8 mouse cellular contexts compared by ENCODE assay signal in genomic region chr7:17026710-17027587, GRCm38 (mm10). TPM values are rescaled to one million over a fixed set of nuclear protein-coding genes. Genes with fewer than 3 reads are reported as not detected.
DNase-seq lines count a peak whose midpoint lies in the region; ATAC-seq and TF ChIP-seq lines count a peak whose summit lies in the region.

No protein-coding gene starts in this region.

- H3K4me3 ChIP-seq in spleen, adult 2 months (ENCODE audit: extremely low read depth, insufficient read depth, insufficient read length), result peak overlapping the region; percentile 97
- peak overlapping the region; percentile 79 for H3K4me3 ChIP-seq in erythroblast, embryonic 14.5 days (replicated peaks)
- H3K4me3 ChIP-seq in intestine, embryonic 16.5 days (ENCODE audit: low read length), result peak overlapping the region; percentile 90
- H3K4me3 ChIP-seq in stomach, embryonic 15.5 days (replicated peaks), result peak overlapping the region; percentile 76

- peak overlapping the region; percentile 77 for H3K4me2 ChIP-seq in intestine, embryonic 16.5 days (ENCODE audit: low read depth, low read length)
- peak overlapping the region; percentile 56 for H3K4me2 ChIP-seq in stomach, embryonic 15.5 days

- no peaks in the 10 kb centered on the region for H3K9me3 ChIP-seq in erythroblast, embryonic 14.5 days (ENCODE audit: control insufficient read depth, low read length)
- no peaks in the 10 kb centered on the region for H3K9me3 ChIP-seq in intestine, embryonic 16.5 days (ENCODE audit: control insufficient read depth, low read length)
- no peaks in the 10 kb centered on the region for H3K9me3 ChIP-seq in stomach, embryonic 15.5 days

- peak overlapping the region; percentile 87 for H3K27ac ChIP-seq in spleen, adult 2 months (ENCODE audit: insufficient read depth, low read length)
- peak overlapping the region; percentile 95 for H3K27ac ChIP-seq in intestine, embryonic 16.5 days (ENCODE audit: low read length)
- H3K27ac ChIP-seq in stomach, embryonic 15.5 days, result peak overlapping the region; percentile 93

- H3K9ac ChIP-seq in intestine, embryonic 16.5 days (ENCODE audit: low read depth, low read length), result peak overlapping the region; percentile 92
- peak overlapping the region; percentile 73 for H3K9ac ChIP-seq in stomach, embryonic 15.5 days

- H3K27me3 ChIP-seq in spleen, adult 2 months (ENCODE audit: control insufficient read depth, insufficient read depth, low read length), result no peaks in the 10 kb centered on the region
- no peaks in the 10 kb centered on the region for H3K27me3 ChIP-seq in erythroblast, embryonic 14.5 days (ENCODE audit: control insufficient read depth)
- no peaks in the 10 kb centered on the region for H3K27me3 ChIP-seq in intestine, embryonic 16.5 days (replicated peaks; ENCODE audit: control insufficient read depth, insufficient read depth, low read length)
- H3K27me3 ChIP-seq in stomach, embryonic 15.5 days (replicated peaks), result no peaks in the 10 kb centered on the region

- DNase-seq in adrenal gland, adult 8-10 months, result peak; percentile 68
- no peak for DNase-seq in adrenal gland, postnatal 10 days
- DNase-seq in spleen, adult 2 months (ENCODE audit: low read depth in 1 of 2, low spot score in 2 of 2), result peak; percentile 40 to 43
- DNase-seq in spleen, adult 18-20 months, result no peak
- DNase-seq in lung, postnatal 36 days, result peak; percentile 76

- peaks cover 6% of the 10 kb centered on the region for H3K36me3 ChIP-seq in spleen, adult 2 months (ENCODE audit: control insufficient read depth, insufficient read depth, low read length)
- peaks cover 61% of the 10 kb centered on the region for H3K36me3 ChIP-seq in erythroblast, embryonic 14.5 days (ENCODE audit: control insufficient read depth)
- peaks cover 9% of the 10 kb centered on the region for H3K36me3 ChIP-seq in intestine, embryonic 16.5 days (ENCODE audit: control insufficient read depth, insufficient read depth, low read length)
- H3K36me3 ChIP-seq in stomach, embryonic 15.5 days, result peaks cover 9% of the 10 kb centered on the region; the same call in 1 of the 2 replicates

- TF ChIP-seq CTCF in spleen, adult 2 months (IDR thresholded peaks at IDR 0.05; ENCODE audit: extremely low read depth, insufficient read depth, insufficient read length, insufficient replicate concordance), result no peak; the same call in 1 of the 2 replicates

- no peak for TF ChIP-seq POLR2A in spleen, adult 2 months (IDR thresholded peaks at IDR 0.05; ENCODE audit: low read depth, low read length)

- peaks cover 40% of the 10 kb centered on the region for H3K4me1 ChIP-seq in spleen, adult 2 months (ENCODE audit: control insufficient read depth, insufficient read depth, insufficient read length)
- H3K4me1 ChIP-seq in erythroblast, embryonic 14.5 days (ENCODE audit: control insufficient read depth), result peaks cover 67% of the 10 kb centered on the region
- peaks cover 41% of the 10 kb centered on the region for H3K4me1 ChIP-seq in intestine, embryonic 16.5 days (ENCODE audit: control insufficient read depth, insufficient read depth, low read length)
- peaks cover 29% of the 10 kb centered on the region for H3K4me1 ChIP-seq in stomach, embryonic 15.5 days

- ATAC-seq in intestine, embryonic 16.5 days, result peak; percentile 59
- ATAC-seq in stomach, embryonic 15.5 days (ENCODE audit: insufficient read depth, low FRiP score, low read depth), result peak; percentile 44

- 2% methylated on average over 24 of the region's 24 CpGs for WGBS in spleen, adult 2 months
- WGBS in intestine, embryonic 16.5 days, result 6% methylated on average over 24 of the region's 24 CpGs
- 5% methylated on average over 24 of the region's 24 CpGs for WGBS in stomach, embryonic 15.5 days

RNA-seq across cellular contexts. Expression of gene Ppp5c, which starts 0.8 kb away (rescaled TPM):
- total RNA-seq in adrenal gland, adult 8-10 months (2022), result 10 to 100 TPM; 74.7 to 96.9 (median 91.3) TPM
- total RNA-seq in adrenal gland, postnatal 10 days (2021), result 10 to 100 TPM; 81.5 to 90.1 TPM
- polyA plus RNA-seq in spleen, adult 2 months (2012; rRNA removed), result 212 and 265 TPM in 2 replicates
- 7.3 and 7.7 TPM in 2 replicates for polyA plus RNA-seq in erythroblast, embryonic 14.5 days (2012)
- polyA plus RNA-seq in intestine, embryonic 16.5 days (2015; fragmentation: Nextera tagmentation; extraction: Ambion mirVana), result 83.7 and 88.3 TPM in 2 replicates
- 92.9 and 95.7 TPM in 2 replicates for polyA plus RNA-seq in stomach, embryonic 15.5 days (2015; fragmentation: Nextera tagmentation; extraction: Ambion mirVana)

RNA-seq across cellular contexts. Expression of gene Ccdc8, which starts 34.4 kb away (rescaled TPM):
- 10 to 100 TPM; 22.0 to 47.8 (median 30.0) TPM for total RNA-seq in adrenal gland, adult 8-10 months (2022)
- 10 to 100 TPM; 16.2 to 21.2 TPM for total RNA-seq in adrenal gland, postnatal 10 days (2021)
- polyA plus RNA-seq in spleen, adult 2 months (2012; rRNA removed), result 2.0 and 2.2 TPM in 2 replicates
- 0.05 and 0.08 TPM in 2 replicates for polyA plus RNA-seq in erythroblast, embryonic 14.5 days (2012)
- polyA plus RNA-seq in intestine, embryonic 16.5 days (2015; fragmentation: Nextera tagmentation; extraction: Ambion mirVana), result 32.6 and 35.6 TPM in 2 replicates
- polyA plus RNA-seq in stomach, embryonic 15.5 days (2015; fragmentation: Nextera tagmentation; extraction: Ambion mirVana), result 29.4 and 33.3 TPM in 2 replicates

RNA-seq across cellular contexts. Expression of gene Hif3a, which starts 35.3 kb away (rescaled TPM):
- 1 to 10 TPM; 2.1 to 5.4 (median 3.7) TPM for total RNA-seq in adrenal gland, adult 8-10 months (2022)
- total RNA-seq in adrenal gland, postnatal 10 days (2021), result 1 to 10 TPM; 4.9 to 6.7 TPM
- 1.2 and 1.9 TPM in 2 replicates for polyA plus RNA-seq in spleen, adult 2 months (2012; rRNA removed)
- 7.8 and 8.0 TPM in 2 replicates for polyA plus RNA-seq in erythroblast, embryonic 14.5 days (2012)
- polyA plus RNA-seq in intestine, embryonic 16.5 days (2015; fragmentation: Nextera tagmentation; extraction: Ambion mirVana), result 72.7 and 87.8 TPM in 2 replicates
- polyA plus RNA-seq in stomach, embryonic 15.5 days (2015; fragmentation: Nextera tagmentation; extraction: Ambion mirVana), result 47.3 and 54.9 TPM in 2 replicates

RNA-seq across cellular contexts. Expression of gene Gm42372, which starts 44.1 kb away (rescaled TPM):
- 1 to 10 TPM; 2.3 to 3.1 (median 2.7) TPM for total RNA-seq in adrenal gland, adult 8-10 months (2022)
- total RNA-seq in adrenal gland, postnatal 10 days (2021), result 1 to 10 TPM; 1.3 to 1.8 TPM
- 0.40 and 0.42 TPM in 2 replicates for polyA plus RNA-seq in spleen, adult 2 months (2012; rRNA removed)
- polyA plus RNA-seq in erythroblast, embryonic 14.5 days (2012), result not detected in 2 replicates
- 0.23 and 0.32 TPM in 2 replicates for polyA plus RNA-seq in intestine, embryonic 16.5 days (2015; fragmentation: Nextera tagmentation; extraction: Ambion mirVana)
- 0.31 and 0.34 TPM in 2 replicates for polyA plus RNA-seq in stomach, embryonic 15.5 days (2015; fragmentation: Nextera tagmentation; extraction: Ambion mirVana)

RNA-seq across cellular contexts. Expression of gene Psg16, which starts 46.9 kb away (rescaled TPM):
- under 1 TPM; 0.10 to 0.51 (median 0.43) TPM for total RNA-seq in adrenal gland, adult 8-10 months (2022)
- total RNA-seq in adrenal gland, postnatal 10 days (2021), result under 1 TPM; 0.30 to 0.42 TPM
- not detected in 2 replicates for polyA plus RNA-seq in spleen, adult 2 months (2012; rRNA removed)
- not detected in 2 replicates for polyA plus RNA-seq in erythroblast, embryonic 14.5 days (2012)
- polyA plus RNA-seq in intestine, embryonic 16.5 days (2015; fragmentation: Nextera tagmentation; extraction: Ambion mirVana), result 0.48 and 0.73 TPM in 2 replicates
- polyA plus RNA-seq in stomach, embryonic 15.5 days (2015; fragmentation: Nextera tagmentation; extraction: Ambion mirVana), result 0.30 and 0.63 TPM in 2 replicates

Comparison
In these comparisons a context has a peak if more than half of its experiments do, and no peak if none do; other contexts are left out.
1. DNase-seq: peak in adrenal gland, adult 8-10 months (single experiment), spleen, adult 2 months (2 of 2) and lung, postnatal 36 days (single experiment); none in adrenal gland, postnatal 10 days (single experiment) and spleen, adult 18-20 months (0 of 2).
2. Peak in every context shown above with its lines, with median percentiles within 50 percentile points of each other: H3K27ac ChIP-seq and H3K4me3 ChIP-seq.